Mouse (Mus musculus): ENCODE measurements at regions not wholly inside any gene's neighbourhood (a gene's known extent, or its start where the extent isn't known, plus 50 kb on each side); places are given as distances from the start of the nearest gene placed in this dataset.

DNA sequence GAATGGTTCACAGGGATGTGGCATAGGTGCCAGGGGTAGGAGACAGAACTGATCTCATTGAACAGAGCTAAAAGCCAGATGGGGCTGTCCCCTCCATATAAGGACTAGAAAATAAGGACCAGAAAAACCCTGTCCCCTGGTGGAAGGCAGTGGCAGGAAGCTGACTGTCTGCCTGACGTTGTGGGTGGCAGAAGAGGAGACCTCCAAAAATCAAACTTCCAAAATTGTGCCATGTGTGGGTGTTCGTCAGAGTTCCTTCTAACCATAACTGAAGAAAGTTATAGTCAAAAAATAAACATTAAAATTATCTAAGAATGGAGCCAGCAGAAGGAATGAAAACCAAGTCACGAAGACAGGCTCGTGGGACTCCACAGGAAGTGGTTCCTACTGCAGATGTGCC is 129.2 kb downstream of the Mtx3 start:
- no peak for DNase-seq (ENCODE audit: extremely low read depth, low read depth)

DNA sequence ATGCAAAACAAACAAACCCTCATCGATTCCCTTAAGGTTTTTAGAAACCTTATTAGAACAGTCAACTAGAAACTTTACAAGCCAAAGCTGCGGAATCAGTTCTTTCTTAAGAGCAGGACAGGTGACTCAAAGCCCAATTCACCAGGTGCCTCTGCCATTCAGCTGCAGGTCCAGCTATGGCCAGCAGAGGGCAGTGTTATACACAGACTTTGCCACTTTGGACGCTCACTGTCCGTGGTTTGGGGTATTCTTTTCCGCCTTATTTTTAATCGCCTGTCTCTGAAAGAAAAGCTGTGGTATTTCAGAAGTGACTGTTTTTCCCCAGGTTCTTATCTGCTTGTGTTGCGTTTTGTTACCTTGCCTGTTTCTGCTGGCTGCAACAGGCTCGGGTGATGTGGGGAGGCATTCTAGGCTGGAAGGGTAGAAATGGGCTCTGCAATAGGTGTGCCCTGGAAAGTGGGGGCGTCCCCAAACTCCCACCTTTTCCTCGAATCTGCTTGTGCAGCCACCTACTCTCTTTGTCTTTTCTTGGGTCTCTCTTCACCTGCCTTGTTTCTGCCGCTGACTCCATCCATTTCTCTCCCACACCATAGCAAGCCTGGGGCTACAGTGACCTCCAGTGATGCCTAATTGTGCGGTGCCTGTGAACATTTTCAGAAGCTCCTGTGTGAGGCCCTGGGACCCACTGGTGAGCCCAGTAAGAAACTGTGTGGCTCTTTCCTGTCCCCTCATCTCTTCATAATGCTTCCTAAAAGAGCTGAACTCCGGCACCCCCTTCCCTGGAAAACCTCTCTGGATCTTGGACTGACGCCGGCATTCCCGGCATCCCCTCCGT is 142.4 kb downstream of the Mtx3 start:
- DNase-seq (ENCODE audit: extremely low read depth, low read depth): peak; percentile 33

DNA sequence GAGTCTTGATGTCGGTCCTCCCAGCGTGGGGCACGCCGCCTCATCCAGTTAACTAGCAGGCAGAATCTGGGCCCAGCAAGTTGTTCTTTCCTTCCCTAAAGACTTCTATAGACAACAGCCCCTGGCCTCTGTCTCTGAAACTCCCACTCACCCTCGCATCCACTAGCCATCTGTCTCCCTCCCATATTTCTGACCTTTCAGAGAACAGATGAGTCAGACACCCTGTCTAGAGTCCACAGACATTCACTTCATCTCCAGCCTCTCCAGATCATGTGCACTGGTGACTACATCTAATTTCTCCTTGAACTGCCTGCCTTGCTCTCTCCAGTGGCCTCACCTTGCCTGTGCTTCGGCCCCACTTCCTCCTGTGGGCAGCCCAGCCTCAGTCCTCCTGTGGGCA is 143.1 kb downstream of the Mtx3 start:
- DNase-seq (ENCODE audit: extremely low read depth, low read depth): no peak

DNA sequence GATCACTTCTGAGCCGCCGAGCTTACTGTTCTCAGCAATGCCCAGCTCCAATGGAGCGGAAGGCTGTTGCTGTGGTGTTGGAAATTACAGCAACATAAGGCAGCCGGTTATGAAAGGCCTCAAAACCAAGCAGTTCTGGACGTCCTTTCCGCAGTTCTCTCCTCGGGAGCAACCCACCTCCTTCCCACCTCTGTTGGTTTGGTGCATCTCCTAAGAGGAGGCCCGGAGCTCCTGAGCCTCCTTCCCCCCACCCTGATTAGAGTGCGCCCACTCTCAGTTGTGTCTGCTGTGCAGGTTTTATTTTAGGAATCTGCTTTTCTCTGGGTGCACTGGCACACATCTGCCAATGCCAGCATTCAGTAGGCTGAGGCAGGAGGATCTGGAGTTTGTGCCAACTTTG is 144.0 kb downstream of the Mtx3 start:
- DNase-seq (ENCODE audit: extremely low read depth, low read depth): no peak

DNA sequence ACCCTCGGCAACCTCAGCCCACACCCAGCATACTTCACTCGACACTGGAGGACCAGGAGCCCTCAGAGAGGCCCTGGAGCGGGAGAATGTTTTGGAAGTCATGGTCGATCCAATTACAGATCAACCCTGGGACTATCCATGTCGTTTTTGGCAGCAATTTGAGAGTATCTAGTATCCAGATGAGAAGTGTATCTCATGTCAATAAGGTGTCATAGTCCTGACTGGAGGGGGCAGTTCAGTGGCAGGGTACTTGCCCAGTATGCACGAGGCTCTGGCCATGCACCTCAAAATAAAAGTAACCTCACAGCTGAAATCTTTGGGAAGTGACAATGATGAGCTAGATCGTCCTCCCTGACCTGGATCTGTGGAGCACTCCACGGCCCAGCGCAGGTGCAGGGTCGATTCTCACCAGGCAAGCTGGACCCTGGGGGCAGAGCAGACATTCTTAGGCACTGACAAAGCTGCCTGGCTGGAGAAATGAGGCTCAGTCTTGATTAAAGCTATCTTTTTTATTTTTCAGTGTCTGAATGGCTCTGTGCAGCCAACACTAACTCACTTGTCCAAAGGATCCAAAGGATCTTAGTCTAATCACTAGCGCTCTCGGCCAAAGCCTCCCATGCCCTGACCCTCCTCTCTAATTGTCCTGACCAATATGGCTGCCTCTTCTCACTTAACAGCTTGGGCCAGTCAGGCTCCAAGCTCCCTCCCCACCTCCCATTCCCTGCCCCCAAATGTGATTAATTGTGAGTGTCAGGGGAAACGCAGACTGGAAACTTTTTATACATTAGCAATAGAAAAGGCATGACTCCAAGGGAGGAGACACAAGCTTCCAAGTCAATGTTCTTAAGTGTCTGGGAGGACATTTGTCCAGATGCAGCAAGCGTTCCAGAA is 146.0 kb downstream of the Mtx3 start:
- DNase-seq (ENCODE audit: extremely low read depth, low read depth): no peak
